Mouse (Mus musculus) limb, embryonic 15.5 days (tissue): ENCODE data around the gene Kcna10. TPM values are rescaled to one million over a fixed set of nuclear protein-coding genes. Genes with fewer than 3 reads are reported as not detected.

Experiments
- ATAC-seq: fragments of 200-750 bp; cut with Nextera tagmentation; 2 replicates; pipeline ENCODE4 v1.8.0; 2017; ENCODE audit warnings: low read depth, moderate TSS enrichment; ENCODE audit not compliant: insufficient number of reproducible peaks, low FRiP score, low TSS enrichment
- H3K27ac ChIP-seq: fragments of 300-500 bp; sonication (generic); 2 replicates; pipeline ENCODE4 v1.5.1; 2015; ENCODE audit warnings: moderate library complexity, mild to moderate bottlenecking, inconsistent platforms
- H3K27me3 ChIP-seq: fragments of 300-500 bp; sonication (generic); 2 replicates; pipeline ENCODE4 v1.6.1; 2015; ENCODE audit warnings: inconsistent platforms
- H3K36me3 ChIP-seq: fragments of 300-500 bp; sonication (generic); 2 replicates; pipeline ENCODE4 v1.6.1; 2015; ENCODE audit warnings: inconsistent platforms
- H3K4me1 ChIP-seq: fragments of 300-500 bp; sonication (generic); 2 replicates; pipeline ENCODE4 v1.6.1; 2015; ENCODE audit warnings: inconsistent platforms
- H3K4me2 ChIP-seq: fragments of 300-500 bp; sonication (generic); 2 replicates; pipeline ENCODE4 v1.6.1; 2015; ENCODE audit warnings: mild to moderate bottlenecking, inconsistent platforms
- H3K4me3 ChIP-seq: fragments of 300-500 bp; sonication (generic); 2 replicates; pipeline ENCODE4 v1.5.1; 2015; ENCODE audit warnings: mild to moderate bottlenecking, inconsistent platforms
- H3K9ac ChIP-seq: fragments of 300-500 bp; sonication (generic); 2 replicates; pipeline ENCODE4 v1.6.1; 2015; ENCODE audit warnings: inconsistent platforms
- H3K9me3 ChIP-seq: fragments of 300-500 bp; sonication (generic); 2 replicates; pipeline ENCODE4 v1.6.1; 2016; ENCODE audit warnings: inconsistent platforms
- WGBS: fragments of 180-500 bp; shearing (Covaris S2); methylation state at CpG from one replicate; pipeline ENCODE4 v1.1.7; 2015; 5-methylcytosine and 5-hydroxymethylcytosine counted together
- polyA plus RNA-seq: library from polyadenylated mRNA; unstranded; fragments of >200 nt; fragmentation: Nextera tagmentation; extraction: Ambion mirVana; gene quantifications from 2 replicates; pipeline ENCODE4 v1.2.1, GENCODE M21; 2015

Kcna10 gene
- polyA plus RNA-seq, 1 experiment from 2014 or later = 0.08 TPM

- Histone ChIP-seq H3K9me3 (no peaks in the 10 kb centered on the region), H3K36me3 (no peaks in the 10 kb centered on the region), H3K27me3 (peaks cover 7% of the 10 kb centered on the region), H3K4me2 (no peak within 1 kb of the TSS), H3K4me3 (no peak within 1 kb of the TSS), H3K9ac (no peak within 1 kb of the TSS), H3K4me1 (peaks cover 7% of the 10 kb centered on the region; the same call in 1 of the 2 replicates), H3K27ac (no peak within 1 kb of the TSS)
- 27% methylated on average over 1 of the region's 1 CpGs for WGBS
- ATAC-seq = no peak
Measured at GRCm38 (mm10) chr3:107230527-107230926, 47.7 kb downstream of the Kcna10 start, which contains the start of gene A630076J17Rik. TSS of gene A630076J17Rik (plus strand) at chr3:107230614.

GRCm38 (mm10) chr3:107231202-107231601 is 48.3 kb downstream of the Kcna10 start:
- no peak overlapping the region for H3K27ac ChIP-seq
- 37% methylated on average over 4 of the region's 4 CpGs for WGBS
- no peaks in the 10 kb centered on the region for H3K9me3 ChIP-seq
- no peaks in the 10 kb centered on the region for H3K36me3 ChIP-seq
- no peak overlapping the region for H3K4me3 ChIP-seq
- no peak for ATAC-seq
- H3K4me2 ChIP-seq = no peak overlapping the region
- H3K27me3 ChIP-seq = peaks cover 7% of the 10 kb centered on the region
- H3K9ac ChIP-seq = no peak overlapping the region
- peaks cover 7% of the 10 kb centered on the region; the same call in 1 of the 2 replicates for H3K4me1 ChIP-seq

GRCm38 (mm10) chr3:107233351-107233813 is 50.5 kb downstream of the Kcna10 start:
- no peak for ATAC-seq
- Histone ChIP-seq H3K9ac (no peak overlapping the region), H3K4me1 (peaks cover 7% of the 10 kb centered on the region; the same call in 1 of the 2 replicates), H3K27ac (no peak overlapping the region), H3K4me3 (no peak overlapping the region), H3K36me3 (no peaks in the 10 kb centered on the region), H3K4me2 (no peak overlapping the region), H3K27me3 (peaks cover 7% of the 10 kb centered on the region), H3K9me3 (no peaks in the 10 kb centered on the region)
- WGBS = 8% methylated on average over 11 of the region's 11 CpGs

DNA sequence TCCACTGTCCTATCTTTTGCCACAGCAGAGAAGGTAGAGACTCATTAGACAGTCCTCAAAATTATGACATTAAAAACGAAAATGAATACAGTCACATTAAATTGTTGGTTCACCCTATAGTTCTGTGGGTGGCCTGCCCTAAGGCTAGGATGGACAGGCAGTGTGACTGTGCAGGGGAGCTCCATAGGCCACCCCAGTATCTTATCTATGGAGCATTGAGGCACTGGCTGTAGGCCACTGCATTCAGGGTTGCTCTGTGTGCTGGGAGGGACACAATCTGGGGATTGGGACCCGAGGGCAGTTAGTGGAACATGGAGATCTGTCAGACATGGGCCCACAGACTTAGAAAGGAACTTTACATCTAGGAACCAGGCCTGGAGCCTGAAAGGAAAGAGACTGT is 51.1 kb downstream of the Kcna10 start:
- no peak overlapping the region for H3K9ac ChIP-seq
- WGBS = 34% methylated on average over 2 of the region's 2 CpGs
- no peak for ATAC-seq

DNA sequence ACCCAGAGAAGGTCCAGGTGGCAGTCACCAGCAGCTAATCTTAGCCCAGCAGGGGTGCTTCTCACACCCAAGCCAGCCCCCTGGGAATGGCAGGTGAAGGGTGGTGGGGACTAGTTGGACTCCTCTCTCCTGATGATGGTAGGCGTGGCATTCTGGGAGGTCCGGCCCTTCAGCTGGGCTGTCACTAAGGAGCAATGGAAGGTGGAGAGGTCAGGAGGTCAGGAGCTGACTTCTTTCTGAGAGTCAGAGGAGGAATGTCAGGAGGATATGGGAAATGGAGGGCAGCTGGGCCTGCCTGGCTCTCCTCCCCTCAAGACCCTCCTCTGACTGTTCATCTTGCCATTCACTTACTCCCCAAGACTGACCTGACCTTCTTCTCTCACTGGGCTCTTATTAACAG is 55.2 kb downstream of the Kcna10 start:
- Histone ChIP-seq H3K36me3 (no peaks in the 10 kb centered on the region), H3K27ac (no peak overlapping the region), H3K9ac (no peak overlapping the region), H3K27me3 (peaks cover 1% of the 10 kb centered on the region), H3K9me3 (no peaks in the 10 kb centered on the region), H3K4me1 (peaks cover 5% of the 10 kb centered on the region; the same call in 1 of the 2 replicates), H3K4me3 (no peak overlapping the region), H3K4me2 (no peak overlapping the region)
- no peak for ATAC-seq
- 52% methylated on average over 2 of the region's 2 CpGs for WGBS

More for the DNA sequence above, 51.1 kb downstream of the Kcna10 start:
- H3K4me2 ChIP-seq = no peak overlapping the region
- H3K4me1 ChIP-seq = peaks cover 7% of the 10 kb centered on the region; the same call in 1 of the 2 replicates
- H3K4me3 ChIP-seq = no peak overlapping the region
- no peak overlapping the region for H3K27ac ChIP-seq
- no peaks in the 10 kb centered on the region for H3K9me3 ChIP-seq
- H3K36me3 ChIP-seq = no peaks in the 10 kb centered on the region
- H3K27me3 ChIP-seq = peaks cover 7% of the 10 kb centered on the region

GRCm38 (mm10) chr3:107238471-107238980 is 55.7 kb downstream of the Kcna10 start:
- H3K4me1 ChIP-seq = peaks cover 5% of the 10 kb centered on the region; the same call in 1 of the 2 replicates
- 76% methylated on average over 8 of the region's 8 CpGs for WGBS
- no peak overlapping the region for H3K4me3 ChIP-seq
- H3K36me3 ChIP-seq = no peaks in the 10 kb centered on the region
- H3K9ac ChIP-seq = no peak overlapping the region
- H3K27me3 ChIP-seq = no peaks in the 10 kb centered on the region; the same call in 1 of the 2 replicates
- H3K27ac ChIP-seq = no peak overlapping the region
- no peak for ATAC-seq
- H3K4me2 ChIP-seq = no peak overlapping the region
- H3K9me3 ChIP-seq = no peaks in the 10 kb centered on the region

GRCm38 (mm10) chr3:107239607-107240006 is 56.8 kb downstream of the Kcna10 start, which contains the start of gene Prok1:
TSS of gene Prok1 (minus strand) at chr3:107239707.
- H3K9ac ChIP-seq = no peak within 1 kb of the TSS
- no peak within 1 kb of the TSS for H3K4me3 ChIP-seq
- H3K36me3 ChIP-seq = no peaks in the 10 kb centered on the region
- H3K4me2 ChIP-seq = no peak within 1 kb of the TSS
- no peaks in the 10 kb centered on the region for H3K9me3 ChIP-seq
- no peaks in the 10 kb centered on the region; the same call in 1 of the 2 replicates for H3K27me3 ChIP-seq
- H3K4me1 ChIP-seq = peaks cover 5% of the 10 kb centered on the region; the same call in 1 of the 2 replicates
- no peak for ATAC-seq
- WGBS = 92% methylated on average over 9 of the region's 9 CpGs
- no peak within 1 kb of the TSS for H3K27ac ChIP-seq

- Histone ChIP-seq H3K4me2 (no peak overlapping the region), H3K9ac (no peak overlapping the region), H3K27me3 (no peaks in the 10 kb centered on the region), H3K27ac (no peak overlapping the region), H3K4me3 (no peak overlapping the region), H3K4me1 (peaks cover 5% of the 10 kb centered on the region; the same call in 1 of the 2 replicates), H3K9me3 (no peaks in the 10 kb centered on the region), H3K36me3 (no peaks in the 10 kb centered on the region)
- no peak for ATAC-seq
- 48% methylated on average over 14 of the region's 14 CpGs for WGBS
Measured at GRCm38 (mm10) chr3:107241389-107242094, 58.7 kb downstream of the Kcna10 start.

Other genes starting within 250 kb of the Kcna10 start
- gene Kcna3, start 146.9 kb upstream of the Kcna10 start, polyA plus RNA-seq = 1.1 and 1.5 TPM in 2 replicates
- 0.14 and 0.22 TPM in 2 replicates for gene Kcna2, start 81.9 kb upstream of the Kcna10 start, polyA plus RNA-seq
- gene Cym, start 38.7 kb downstream of the Kcna10 start, polyA plus RNA-seq = 0.15 and 1.5 TPM in 2 replicates
- gene A630076J17Rik, start 47.6 kb downstream of the Kcna10 start, polyA plus RNA-seq = not detected in 2 replicates
- gene Prok1, start 56.7 kb downstream of the Kcna10 start, polyA plus RNA-seq = 0.06 and 0.07 TPM in 2 replicates
- gene Lamtor5, start 95.8 kb downstream of the Kcna10 start, polyA plus RNA-seq = 175 and 176 TPM in 2 replicates
- gene Slc16a4, start 108.2 kb downstream of the Kcna10 start, polyA plus RNA-seq = 6.7 and 7.1 TPM in 2 replicates
- 11.6 and 12.8 TPM in 2 replicates for gene Rbm15, start 150.6 kb downstream of the Kcna10 start, polyA plus RNA-seq